8 mouse cellular contexts compared by ENCODE assay signal in genomic region chr7:112684626-112685561, GRCm38 (mm10). TPM values are rescaled to one million over a fixed set of nuclear protein-coding genes. Genes with fewer than 3 reads are reported as not detected.
DNase-seq lines count a peak whose midpoint lies in the region; ATAC-seq lines count a peak whose summit lies in the region.

No protein-coding gene starts in this region.

- ATAC-seq in lung, embryonic 15.5 days (ENCODE audit: borderline replicate concordance, extremely low read depth, low FRiP score, low TSS enrichment): no peak; the same call in 1 of the 2 replicates
- peak; percentile 28; the same call in 1 of the 2 replicates for ATAC-seq in hindbrain, embryonic 16.5 days
- ATAC-seq in midbrain, embryonic 14.5 days (ENCODE audit: low FRiP score, low TSS enrichment): no peak; the same call in 1 of the 2 replicates

- no peaks in the 10 kb centered on the region for H3K36me3 ChIP-seq in lung, embryonic 15.5 days
- no peaks in the 10 kb centered on the region for H3K36me3 ChIP-seq in hindbrain, embryonic 16.5 days (ENCODE audit: control insufficient read depth, insufficient read depth, low read length)
- H3K36me3 ChIP-seq in midbrain, embryonic 14.5 days (ENCODE audit: control insufficient read depth, insufficient read depth, low read length): no peaks in the 10 kb centered on the region

- H3K27ac ChIP-seq in lung, embryonic 15.5 days: peak overlapping the region; percentile 45; the same call in 1 of the 2 replicates
- H3K27ac ChIP-seq in hindbrain, embryonic 16.5 days (ENCODE audit: low read depth, low read length): peak overlapping the region; percentile 48; the same call in 1 of the 2 replicates
- peak overlapping the region; percentile 16; the same call in 1 of the 2 replicates for H3K27ac ChIP-seq in midbrain, embryonic 14.5 days (replicated peaks; ENCODE audit: low read depth, low read length)

- H3K4me1 ChIP-seq in lung, embryonic 15.5 days: peaks cover 72% of the 10 kb centered on the region
- peaks cover 33% of the 10 kb centered on the region for H3K4me1 ChIP-seq in hindbrain, embryonic 16.5 days (ENCODE audit: control insufficient read depth, insufficient read depth, low read depth, low read length)
- H3K4me1 ChIP-seq in midbrain, embryonic 14.5 days (ENCODE audit: control insufficient read depth, insufficient read depth, low read length): peaks cover 38% of the 10 kb centered on the region

- 15% methylated on average over 23 of the region's 23 CpGs for WGBS in lung, embryonic 15.5 days
- WGBS in hindbrain, embryonic 16.5 days: 12% methylated on average over 23 of the region's 23 CpGs
- 3% methylated on average over 23 of the region's 23 CpGs for WGBS in midbrain, embryonic 14.5 days

- H3K4me2 ChIP-seq in lung, embryonic 15.5 days: peak overlapping the region; percentile 41
- H3K4me2 ChIP-seq in hindbrain, embryonic 16.5 days (ENCODE audit: low read length): peak overlapping the region; percentile 34
- peak overlapping the region; percentile 44 for H3K4me2 ChIP-seq in midbrain, embryonic 14.5 days (ENCODE audit: low read length)

- H3K4me3 ChIP-seq in lung, embryonic 15.5 days: no peak overlapping the region
- H3K4me3 ChIP-seq in hindbrain, embryonic 16.5 days (ENCODE audit: low read length): no peak overlapping the region
- H3K4me3 ChIP-seq in midbrain, embryonic 14.5 days (replicated peaks; ENCODE audit: low read depth, low read length): no peak overlapping the region

- H3K27me3 ChIP-seq in lung, embryonic 15.5 days: no peaks in the 10 kb centered on the region
- no peaks in the 10 kb centered on the region for H3K27me3 ChIP-seq in hindbrain, embryonic 16.5 days (replicated peaks; ENCODE audit: control insufficient read depth, insufficient read depth, low read length)
- no peaks in the 10 kb centered on the region for H3K27me3 ChIP-seq in midbrain, embryonic 14.5 days (ENCODE audit: control insufficient read depth, insufficient read depth, low read length)

- intact Hi-C loops in left cerebral cortex, postnatal 36 days (cut with DNase I): loop anchor here (5.0 kb wide), 1 partner anchor 137 kb away; no protein-coding TSS in a partner anchor

- H3K9me3 ChIP-seq in lung, embryonic 15.5 days: no peaks in the 10 kb centered on the region
- H3K9me3 ChIP-seq in hindbrain, embryonic 16.5 days (ENCODE audit: control insufficient read depth, low read length): no peaks in the 10 kb centered on the region
- no peaks in the 10 kb centered on the region for H3K9me3 ChIP-seq in midbrain, embryonic 14.5 days (ENCODE audit: control insufficient read depth, low read length)

- no peak overlapping the region for H3K9ac ChIP-seq in lung, embryonic 15.5 days
- no peak overlapping the region for H3K9ac ChIP-seq in hindbrain, embryonic 16.5 days (ENCODE audit: low read depth, low read length)
- H3K9ac ChIP-seq in midbrain, embryonic 14.5 days (replicated peaks; ENCODE audit: low read length): no peak overlapping the region; the same call in 1 of the 2 replicates

- DNase-seq in lung, postnatal 25 days (ENCODE audit: low spot score): no peak
- DNase-seq in gastrocnemius, postnatal 25 days: peak; percentile 34
- peak; percentile 70 for DNase-seq in midbrain, embryonic 14.5 days
- no peak for DNase-seq in spleen, postnatal 36 days (ENCODE audit: low spot score in 2 of 2)
- no peak for DNase-seq in adrenal gland, adult 18-20 months (ENCODE audit: low spot score in 2 of 2)
- DNase-seq in left cerebral cortex, postnatal 36 days (ENCODE audit: low spot score in 2 of 2): no peak

RNA-seq across cellular contexts. Expression of gene Tead1, which starts 5.8 kb away (rescaled TPM):
- polyA plus RNA-seq in lung, embryonic 15.5 days (2015; fragmentation: Nextera tagmentation; extraction: Ambion mirVana): 23.1 and 30.0 TPM in 2 replicates
- total RNA-seq in gastrocnemius, postnatal 25 days (2021): 100 to 1,000 TPM; 159 to 210 TPM
- polyA plus RNA-seq in hindbrain, embryonic 16.5 days (2015; fragmentation: Nextera tagmentation; extraction: Ambion mirVana): 12.1 and 12.2 TPM in 2 replicates
- polyA plus RNA-seq in midbrain, embryonic 14.5 days (2014; fragmentation: Nextera tagmentation; extraction: Ambion mirVana): 10.6 and 10.7 TPM in 2 replicates
- total RNA-seq in adrenal gland, adult 18-20 months (2021): 100 to 1,000 TPM; 103 to 120 TPM
- total RNA-seq in left cerebral cortex, postnatal 36 days (2021): 10 to 100 TPM; 12.6 to 15.8 TPM

Comparison
In these comparisons a context has a peak if more than half of its experiments do, and no peak if none do; other contexts are left out.
1. DNase-seq: peak in gastrocnemius, postnatal 25 days (single experiment) and midbrain, embryonic 14.5 days (single experiment); none in lung, postnatal 25 days (single experiment), spleen, postnatal 36 days (0 of 2), adrenal gland, adult 18-20 months (0 of 2) and left cerebral cortex, postnatal 36 days (0 of 2).
2. RNA of gene Tead1, which starts 5.8 kb away (total RNA-seq): 159 to 210 TPM in gastrocnemius, postnatal 25 days and 103 to 120 TPM in adrenal gland, adult 18-20 months; 12.6 to 15.8 TPM in left cerebral cortex, postnatal 36 days; every median in the first group is over 4 times any median in the second.
3. Peak in every context shown above with its lines, with median percentiles within 50 percentile points of each other: H3K27ac ChIP-seq and H3K4me2 ChIP-seq.